Mouse (Mus musculus): ENCODE measurements around the gene Tnni2. TPM values are rescaled to one million over a fixed set of nuclear protein-coding genes. Genes with fewer than 3 reads are reported as not detected.

Gene Tnni2
- polyA plus RNA-seq, 1 experiment from 2014 or later, result 50.6 TPM

DNA sequence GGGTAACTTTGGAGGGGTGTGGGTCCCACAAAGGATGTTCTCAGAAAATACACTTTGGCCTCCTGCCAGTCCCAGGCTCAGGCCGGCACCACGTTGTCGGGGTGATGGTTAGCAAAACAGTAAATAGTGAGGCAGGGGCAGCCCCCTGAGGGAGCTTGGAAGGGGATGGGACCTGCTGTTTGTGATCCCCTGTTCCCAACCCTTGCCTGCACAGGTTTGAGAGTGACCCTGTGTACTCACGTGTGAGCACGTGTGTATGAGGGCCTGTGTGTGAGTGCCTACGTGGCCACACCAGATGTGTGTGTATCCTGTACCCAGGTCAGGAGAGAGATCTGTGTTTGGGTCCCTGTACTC lies 40.6 kb downstream of the Tnni2 start:
- peak overlapping the region; percentile 56 for H3K4me2 ChIP-seq
- WGBS, result 4% methylated on average over 6 of the region's 6 CpGs
- peak; percentile 17; the same call in 1 of the 2 replicates for ATAC-seq (ENCODE audit: insufficient number of reproducible peaks, low FRiP score)
- 0 out of 2 replicates have a peak, but pooled peaks cover 8% of the 10 kb centered on the region for H3K36me3 ChIP-seq
- no peak overlapping the region for H3K4me3 ChIP-seq
- peak overlapping the region; percentile 98 for H3K27ac ChIP-seq (ENCODE audit: poor library complexity, severe bottlenecking)
- no peaks in the 10 kb centered on the region for H3K27me3 ChIP-seq (replicated peaks)
- no peaks in the 10 kb centered on the region for H3K9me3 ChIP-seq (replicated peaks)
- peaks cover 79% of the 10 kb centered on the region for H3K4me1 ChIP-seq (replicated peaks)
- peak overlapping the region; percentile 80 for H3K9ac ChIP-seq

DNA sequence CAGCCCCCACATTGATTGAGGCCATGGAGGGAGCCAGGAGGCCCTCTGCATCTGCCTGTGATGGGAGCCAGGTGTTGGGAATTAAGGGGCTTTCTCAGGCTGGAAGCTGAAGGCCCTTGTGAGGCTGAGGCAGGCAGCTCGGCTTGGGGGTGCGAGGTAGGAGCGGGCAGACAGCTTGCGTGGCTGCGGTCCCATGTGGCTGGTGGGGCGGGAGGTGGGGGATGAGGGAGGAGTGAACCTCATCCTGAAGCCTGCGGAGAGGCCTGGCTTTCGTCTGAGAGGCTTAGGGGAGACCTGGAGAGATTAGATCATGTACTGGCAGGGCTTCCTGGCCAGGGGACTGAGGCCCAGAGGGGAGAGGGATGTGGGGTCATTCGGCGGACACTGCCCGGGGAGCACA lies 41.5 kb downstream of the Tnni2 start:
- no peaks in the 10 kb centered on the region for H3K27me3 ChIP-seq (replicated peaks)
- 0 out of 2 replicates have a peak, but pooled peaks cover 8% of the 10 kb centered on the region for H3K36me3 ChIP-seq
- peak overlapping the region; percentile 80; the same call in 1 of the 2 replicates for H3K9ac ChIP-seq
- WGBS, result 5% methylated on average over 11 of the region's 11 CpGs
- H3K4me2 ChIP-seq, result peak overlapping the region; percentile 4; the same call in 1 of the 2 replicates
- peaks cover 85% of the 10 kb centered on the region for H3K4me1 ChIP-seq (replicated peaks)
- no peaks in the 10 kb centered on the region for H3K9me3 ChIP-seq (replicated peaks)
- H3K4me3 ChIP-seq, result no peak overlapping the region
- peak overlapping the region; percentile 98 for H3K27ac ChIP-seq (ENCODE audit: poor library complexity, severe bottlenecking)
- ATAC-seq (ENCODE audit: insufficient number of reproducible peaks, low FRiP score), result peak; percentile 52

DNA sequence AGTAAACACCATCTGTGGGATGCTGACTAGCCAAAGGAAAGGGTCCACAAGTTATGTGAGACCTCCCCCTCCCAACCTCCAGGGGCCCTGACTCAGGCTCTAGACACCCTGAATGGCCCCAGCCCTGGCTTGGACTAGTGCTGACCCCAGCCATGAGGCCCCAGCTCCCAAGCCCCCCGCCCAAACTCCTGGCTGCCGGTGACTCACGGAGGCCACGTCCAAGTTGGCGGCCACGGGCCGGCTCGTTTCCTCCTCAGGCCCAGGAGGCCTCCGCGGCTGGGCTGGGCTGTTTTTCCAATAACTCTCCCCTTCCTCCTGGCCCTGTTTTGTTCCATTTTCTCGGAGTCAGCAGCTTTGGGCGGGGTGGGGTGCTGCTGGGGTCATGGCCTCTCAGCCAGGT lies 43.2 kb downstream of the Tnni2 start:
- H3K36me3 ChIP-seq, result peaks cover 20% of the 10 kb centered on the region
- H3K9me3 ChIP-seq (replicated peaks), result no peaks in the 10 kb centered on the region
- no peak overlapping the region for H3K4me2 ChIP-seq
- no peak for ATAC-seq (ENCODE audit: insufficient number of reproducible peaks, low FRiP score)
- no peaks in the 10 kb centered on the region for H3K27me3 ChIP-seq (replicated peaks)
- peaks cover 78% of the 10 kb centered on the region for H3K4me1 ChIP-seq (replicated peaks)
- H3K4me3 ChIP-seq, result no peak overlapping the region
- WGBS, result 58% methylated on average over 12 of the region's 12 CpGs
- H3K9ac ChIP-seq, result 0 out of 2 replicates have a peak overlapping the region, but pooled peaks have one; percentile 0
- H3K27ac ChIP-seq (ENCODE audit: poor library complexity, severe bottlenecking), result peak overlapping the region; percentile 98

DNA sequence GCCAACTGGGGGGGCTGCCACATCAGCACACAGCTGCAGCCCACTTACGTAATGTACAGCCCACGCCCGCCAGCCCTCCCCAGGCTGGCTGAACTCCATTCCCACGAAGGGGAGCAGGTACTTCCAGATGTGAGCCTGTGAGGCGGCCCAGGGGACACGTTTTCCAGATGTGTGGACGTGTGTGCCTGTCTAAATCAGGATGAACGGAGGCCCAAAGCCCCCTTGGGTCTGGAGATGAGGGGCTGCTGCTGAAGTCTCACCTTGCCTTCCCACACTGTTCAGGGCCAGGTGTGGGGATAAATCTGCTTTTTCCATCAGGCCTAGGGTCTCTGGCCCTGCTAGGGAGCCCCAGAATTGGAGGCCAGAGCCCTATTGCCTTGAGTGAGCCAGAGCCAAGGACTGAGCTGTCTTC lies 45.1 kb downstream of the Tnni2 start:
- H3K9me3 ChIP-seq (replicated peaks), result no peaks in the 10 kb centered on the region
- H3K4me2 ChIP-seq, result no peak overlapping the region
- no peaks in the 10 kb centered on the region for H3K27me3 ChIP-seq (replicated peaks)
- 66% methylated on average over 8 of the region's 8 CpGs for WGBS
- peak overlapping the region; percentile 55 for H3K9ac ChIP-seq
- peaks cover 62% of the 10 kb centered on the region for H3K4me1 ChIP-seq (replicated peaks)
- no peak overlapping the region for H3K4me3 ChIP-seq
- H3K27ac ChIP-seq (ENCODE audit: poor library complexity, severe bottlenecking), result peak overlapping the region; percentile 98
- peaks cover 38% of the 10 kb centered on the region for H3K36me3 ChIP-seq
- no peak for ATAC-seq (ENCODE audit: insufficient number of reproducible peaks, low FRiP score)

DNA sequence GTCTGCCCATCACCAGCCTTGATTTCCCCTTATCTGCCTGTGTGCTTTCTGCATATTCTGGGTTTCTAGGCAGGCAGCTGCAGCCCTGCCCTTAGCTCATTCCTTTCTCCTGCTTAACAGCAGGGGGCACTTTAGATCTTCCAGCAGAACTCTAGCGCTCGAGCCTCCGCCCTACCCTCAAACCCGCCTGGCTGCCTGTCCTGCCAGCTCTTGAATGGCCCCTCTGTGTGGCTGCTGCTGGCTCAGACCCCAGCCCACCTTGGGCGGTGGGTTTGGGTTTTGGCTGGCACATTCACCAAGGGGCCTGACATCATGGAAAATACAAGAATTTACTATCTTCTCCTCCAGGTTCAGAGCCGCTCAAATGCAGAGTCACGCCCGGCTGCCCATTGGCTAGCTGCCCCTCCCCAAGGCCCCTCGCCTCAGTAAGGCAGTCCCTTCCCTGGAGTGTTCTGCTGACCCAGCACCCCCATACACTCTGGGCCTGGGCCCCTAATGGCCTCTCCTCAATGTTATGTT lies 45.8 kb downstream of the Tnni2 start:
- no peaks in the 10 kb centered on the region for H3K9me3 ChIP-seq (replicated peaks)
- WGBS, result 17% methylated on average over 9 of the region's 9 CpGs
- H3K9ac ChIP-seq, result peak overlapping the region; percentile 55
- H3K4me1 ChIP-seq (replicated peaks), result peaks cover 56% of the 10 kb centered on the region
- peak; percentile 62 for ATAC-seq (ENCODE audit: insufficient number of reproducible peaks, low FRiP score)
- H3K36me3 ChIP-seq, result peaks cover 38% of the 10 kb centered on the region
- H3K4me2 ChIP-seq, result 0 out of 2 replicates have a peak overlapping the region, but pooled peaks have one; percentile 13
- H3K27ac ChIP-seq (ENCODE audit: poor library complexity, severe bottlenecking), result peak overlapping the region; percentile 98
- H3K27me3 ChIP-seq (replicated peaks), result no peaks in the 10 kb centered on the region
- no peak overlapping the region for H3K4me3 ChIP-seq

DNA sequence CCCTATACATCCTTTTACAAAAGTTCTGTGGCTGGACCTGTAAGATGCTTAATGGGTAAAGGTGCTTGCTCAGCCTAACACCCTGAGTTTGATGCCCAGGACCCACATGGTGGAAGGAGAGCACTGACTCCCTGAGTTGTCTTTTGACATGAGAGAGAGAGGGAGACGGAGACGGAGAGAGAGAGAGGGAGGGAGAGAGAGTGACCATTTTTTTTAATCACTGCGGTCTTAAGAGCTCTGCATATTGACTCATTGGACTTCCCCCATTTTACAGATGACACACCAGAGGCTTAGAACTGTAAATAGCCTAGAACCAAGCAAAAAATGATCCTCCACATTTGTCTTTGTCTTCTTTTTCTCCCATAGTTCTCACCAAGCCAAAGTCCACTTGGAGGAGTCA lies 46.4 kb downstream of the Tnni2 start:
- peaks cover 38% of the 10 kb centered on the region for H3K36me3 ChIP-seq
- H3K9me3 ChIP-seq (replicated peaks), result no peaks in the 10 kb centered on the region
- peak overlapping the region; percentile 98 for H3K27ac ChIP-seq (ENCODE audit: poor library complexity, severe bottlenecking)
- peak overlapping the region; percentile 19; the same call in 1 of the 2 replicates for H3K9ac ChIP-seq
- no peaks in the 10 kb centered on the region for H3K27me3 ChIP-seq (replicated peaks)
- peaks cover 49% of the 10 kb centered on the region for H3K4me1 ChIP-seq (replicated peaks)
- no peak overlapping the region for H3K4me3 ChIP-seq
- no peak overlapping the region for H3K4me2 ChIP-seq
- 85% methylated on average over 3 of the region's 3 CpGs for WGBS
- ATAC-seq (ENCODE audit: insufficient number of reproducible peaks, low FRiP score), result no peak

DNA sequence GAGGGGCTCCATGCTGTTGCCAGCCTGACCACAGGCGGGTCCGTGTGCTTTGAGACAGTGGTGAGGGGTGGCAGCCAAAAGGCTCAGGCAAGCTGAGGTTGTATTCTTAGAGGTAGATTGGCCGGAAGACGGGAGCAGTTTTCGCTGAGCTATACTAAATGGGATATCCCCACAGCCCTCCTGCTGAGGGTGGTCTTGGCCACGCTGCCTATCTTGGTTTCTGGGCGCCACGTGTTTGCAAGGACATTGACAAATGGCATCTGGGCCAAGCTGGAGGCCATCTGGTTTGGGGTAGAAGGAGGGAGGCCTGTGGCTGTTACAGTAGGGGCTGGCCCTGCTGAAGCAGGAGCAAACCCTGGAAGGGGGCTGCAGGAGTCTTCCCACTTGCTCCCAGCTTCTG lies 51.9 kb downstream of the Tnni2 start:
- WGBS, result 65% methylated on average over 8 of the region's 8 CpGs
- ATAC-seq (ENCODE audit: insufficient number of reproducible peaks, low FRiP score), result no peak
- Histone ChIP-seq H3K4me1 (replicated peaks) (peaks cover 14% of the 10 kb centered on the region), H3K27me3 (replicated peaks) (no peaks in the 10 kb centered on the region), H3K9me3 (replicated peaks) (no peaks in the 10 kb centered on the region), H3K4me3 (no peak overlapping the region), H3K9ac (no peak overlapping the region), H3K4me2 (no peak overlapping the region), H3K27ac (ENCODE audit: poor library complexity, severe bottlenecking) (no peak overlapping the region), H3K36me3 (peaks cover 39% of the 10 kb centered on the region)

Other genes with a start within 250 kb of the Tnni2 start
- not detected in 2 replicates for gene Krtap5-3, start 240.4 kb upstream of the Tnni2 start, polyA plus RNA-seq (2016; fragmentation: Nextera tagmentation; extraction: Ambion mirVana)
- not detected in 2 replicates for gene Gm7579, start 229.9 kb upstream of the Tnni2 start, polyA plus RNA-seq (2016; fragmentation: Nextera tagmentation; extraction: Ambion mirVana)
- not detected in 2 replicates for gene Krtap5-5, start 211.8 kb upstream of the Tnni2 start, polyA plus RNA-seq (2016; fragmentation: Nextera tagmentation; extraction: Ambion mirVana)
- not detected in 2 replicates for gene Gm40460, start 200.7 kb upstream of the Tnni2 start, polyA plus RNA-seq (2016; fragmentation: Nextera tagmentation; extraction: Ambion mirVana)
- not detected in 2 replicates for gene Gm2431, start 183.5 kb upstream of the Tnni2 start, polyA plus RNA-seq (2016; fragmentation: Nextera tagmentation; extraction: Ambion mirVana)
- not detected in 2 replicates for gene Gm4559, start 167.4 kb upstream of the Tnni2 start, polyA plus RNA-seq (2016; fragmentation: Nextera tagmentation; extraction: Ambion mirVana)
- not detected in 2 replicates for gene Krtap5-1, start 144.7 kb upstream of the Tnni2 start, polyA plus RNA-seq (2016; fragmentation: Nextera tagmentation; extraction: Ambion mirVana)
- not detected in 2 replicates for gene Krtap5-4, start 138.3 kb upstream of the Tnni2 start, polyA plus RNA-seq (2016; fragmentation: Nextera tagmentation; extraction: Ambion mirVana)
- 5.4 and 7.4 TPM in 2 replicates for gene Ifitm10, start 68.1 kb upstream of the Tnni2 start, polyA plus RNA-seq (2016; fragmentation: Nextera tagmentation; extraction: Ambion mirVana)
- 3.0 TPM in 1 of 2 replicates, not detected in the other for gene Gm49369, start 59.1 kb upstream of the Tnni2 start, polyA plus RNA-seq (2016; fragmentation: Nextera tagmentation; extraction: Ambion mirVana)
- gene Ctsd, start 53.8 kb upstream of the Tnni2 start, polyA plus RNA-seq (2016; fragmentation: Nextera tagmentation; extraction: Ambion mirVana), result 431 and 436 TPM in 2 replicates
- 0.28 and 0.57 TPM in 2 replicates for gene Syt8, start 7.0 kb upstream of the Tnni2 start, polyA plus RNA-seq (2016; fragmentation: Nextera tagmentation; extraction: Ambion mirVana)
- gene Lsp1, start 19.0 kb downstream of the Tnni2 start, polyA plus RNA-seq (2016; fragmentation: Nextera tagmentation; extraction: Ambion mirVana), result 33.4 and 38.4 TPM in 2 replicates
- 6.4 and 9.3 TPM in 2 replicates for gene Tnnt3, start 57.0 kb downstream of the Tnni2 start, polyA plus RNA-seq (2016; fragmentation: Nextera tagmentation; extraction: Ambion mirVana)
- 12.0 and 15.2 TPM in 2 replicates for gene Mrpl23, start 90.9 kb downstream of the Tnni2 start, polyA plus RNA-seq (2016; fragmentation: Nextera tagmentation; extraction: Ambion mirVana)
- gene Igf2, start 225.0 kb downstream of the Tnni2 start, polyA plus RNA-seq (2016; fragmentation: Nextera tagmentation; extraction: Ambion mirVana), result 1,315 and 1,354 TPM in 2 replicates
- 0.04 and 0.21 TPM in 2 replicates for gene Gm49394, start 228.1 kb downstream of the Tnni2 start, polyA plus RNA-seq (2016; fragmentation: Nextera tagmentation; extraction: Ambion mirVana)

All from heart, embryonic 12.5 days (tissue).